Mouse (Mus musculus) frontal cortex, adult (tissue): ENCODE measurements around the gene Serpinh1.
"Not testable (repeated sequence)": the region's sequence is repeated elsewhere in the genome, so short reads cannot be mapped to it uniquely, and the experiment has no call there.

Source experiments
- ATAC-seq: cut with Nextera tagmentation; 2 replicates; pipeline ENCODE4 v1.9.2; 2017; ENCODE audit warnings: mild to moderate bottlenecking, moderate library complexity, mixed read lengths; ENCODE audit not compliant: low TSS enrichment

The Serpinh1 gene

GRCm38 (mm10) chr7:99374325-99374724, 21.3 kb upstream of the Serpinh1 start:
- not testable (repeated sequence) for ATAC-seq

DNA sequence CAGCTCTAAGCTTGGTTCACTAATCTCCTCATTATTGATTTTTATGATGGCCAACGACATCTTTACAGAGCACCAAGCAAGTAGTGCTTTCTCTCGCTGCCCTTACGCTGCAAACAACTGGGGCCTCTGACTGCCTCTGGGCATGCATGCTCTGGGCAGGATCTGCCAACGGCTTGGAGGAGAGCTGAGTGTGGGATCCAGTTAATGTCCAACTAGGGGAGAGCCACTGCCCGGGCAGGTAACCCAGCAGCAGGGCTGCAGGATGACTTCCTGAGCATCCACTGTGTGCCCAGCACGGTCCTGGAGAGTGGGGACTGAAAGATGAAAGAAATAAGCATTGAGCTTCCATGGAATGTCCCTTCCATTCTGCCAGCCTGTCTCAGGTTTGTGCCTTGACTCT, 13.7 kb upstream of the Serpinh1 start:
- no peak for ATAC-seq

- ATAC-seq = peak; percentile 51; the same call in 1 of the 2 replicates
These were observed 12.0 kb upstream of the Serpinh1 start for GRCm38 (mm10) chr7:99365069-99365468.

GRCm38 (mm10) chr7:99362137-99362536, 9.1 kb upstream of the Serpinh1 start:
- ATAC-seq = no peak

- no peak for ATAC-seq
These were observed 7.9 kb upstream of the Serpinh1 start for GRCm38 (mm10) chr7:99360803-99361414.

- peak; percentile 76 for ATAC-seq
These were observed 7.2 kb upstream of the Serpinh1 start for GRCm38 (mm10) chr7:99360021-99360802.

DNA sequence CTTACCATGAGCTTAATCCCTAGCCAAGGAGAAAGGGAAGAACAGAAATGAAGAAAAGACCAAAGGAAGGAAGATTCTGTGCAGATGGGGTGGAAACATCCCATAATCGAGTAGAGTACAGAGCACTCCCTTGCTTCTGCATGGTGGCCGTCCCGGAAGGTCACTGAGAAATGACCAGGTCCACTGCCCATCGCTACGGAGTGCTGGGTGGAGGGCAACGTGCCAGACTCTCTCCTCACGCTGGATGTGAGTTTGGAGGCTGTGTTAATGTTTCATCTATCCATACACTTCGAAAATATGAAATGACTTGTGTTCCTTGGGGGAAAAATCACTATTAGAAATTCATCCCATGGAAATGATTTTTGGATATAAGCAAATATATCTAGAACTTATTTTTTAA, 5.3 kb upstream of the Serpinh1 start:
- ATAC-seq = no peak

DNA sequence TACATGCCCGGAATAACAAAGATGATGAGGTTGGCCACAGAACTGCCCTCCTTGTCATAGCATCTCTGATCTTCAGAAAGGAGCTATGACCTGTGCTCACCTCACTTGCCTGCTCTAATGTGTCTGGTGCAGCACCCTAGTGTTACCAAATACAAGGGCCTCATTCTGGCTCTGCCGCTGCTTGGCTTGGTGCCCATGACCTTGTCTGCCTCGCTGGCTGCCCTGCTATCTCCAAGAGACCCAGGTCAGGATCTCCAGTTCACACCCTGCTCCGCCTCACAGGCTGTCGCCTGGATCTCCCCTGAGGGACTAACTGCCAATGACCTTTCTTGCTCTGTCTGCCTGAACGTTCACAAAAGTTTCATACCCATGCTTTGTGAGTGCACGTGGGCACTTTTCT, 4.2 kb upstream of the Serpinh1 start:
- ATAC-seq = no peak

- ATAC-seq = no peak
These were observed 3.3 kb upstream of the Serpinh1 start for GRCm38 (mm10) chr7:99356244-99356930.

DNA sequence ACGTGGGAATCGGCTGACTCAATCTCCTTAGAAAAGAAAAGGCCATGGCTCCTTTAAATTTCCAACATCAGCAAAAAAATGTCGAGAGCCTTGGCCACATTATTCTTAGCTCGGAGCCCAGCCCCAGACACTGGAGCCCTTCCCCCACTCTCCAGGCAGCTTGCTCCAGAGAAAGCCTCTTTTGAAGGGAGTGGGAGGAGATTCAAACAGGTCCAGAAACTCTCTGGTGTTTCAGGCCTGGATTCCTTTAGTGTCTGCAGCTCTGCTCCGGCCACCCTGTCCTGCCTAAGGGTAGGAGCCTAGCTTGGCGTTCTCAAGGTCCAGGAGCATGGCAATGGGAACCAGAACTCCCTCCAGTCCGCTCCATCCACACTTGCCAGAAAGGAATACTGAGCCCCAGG, 2.7 kb upstream of the Serpinh1 start:
- peak; percentile 66 for ATAC-seq

- no peak for ATAC-seq
These were observed 1.1 kb downstream of the Serpinh1 start for GRCm38 (mm10) chr7:99351802-99352517.

DNA sequence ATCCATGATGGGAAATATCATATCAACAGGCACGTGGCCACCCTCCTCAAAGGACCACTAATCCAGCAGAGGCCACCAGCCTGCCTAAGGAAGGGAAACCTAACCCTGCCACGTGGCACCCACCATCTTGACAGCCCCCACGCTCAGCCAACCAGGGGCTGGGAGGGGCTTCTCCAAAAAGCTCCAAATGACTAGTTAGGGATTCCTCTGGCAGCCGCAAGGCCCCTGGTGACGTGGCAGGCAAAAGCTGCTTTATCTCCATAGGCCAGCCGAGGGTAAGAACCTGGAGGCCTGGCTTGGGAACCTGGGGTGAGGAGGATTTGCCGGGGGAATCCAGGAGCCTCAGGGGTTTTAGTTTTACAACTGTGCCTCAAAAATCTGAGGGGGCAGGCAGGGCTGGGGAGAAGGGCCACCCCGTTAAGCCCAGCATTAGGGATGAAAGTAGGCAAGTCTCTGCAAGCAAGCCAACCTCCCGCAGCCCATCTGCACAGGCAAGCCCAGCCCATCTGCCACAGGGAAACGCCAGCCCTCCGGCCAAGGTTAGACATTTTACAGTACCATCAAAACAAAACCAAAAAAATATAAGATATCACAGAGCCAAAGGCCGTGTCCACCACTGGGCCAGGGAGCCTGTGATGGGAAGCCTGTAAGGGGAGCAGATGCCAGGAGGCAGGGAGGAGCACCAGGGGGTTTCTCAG, 1.8 kb downstream of the Serpinh1 start:
- ATAC-seq = no peak

GRCm38 (mm10) chr7:99349782-99350720, 3.0 kb downstream of the Serpinh1 start:
- ATAC-seq = no peak

DNA sequence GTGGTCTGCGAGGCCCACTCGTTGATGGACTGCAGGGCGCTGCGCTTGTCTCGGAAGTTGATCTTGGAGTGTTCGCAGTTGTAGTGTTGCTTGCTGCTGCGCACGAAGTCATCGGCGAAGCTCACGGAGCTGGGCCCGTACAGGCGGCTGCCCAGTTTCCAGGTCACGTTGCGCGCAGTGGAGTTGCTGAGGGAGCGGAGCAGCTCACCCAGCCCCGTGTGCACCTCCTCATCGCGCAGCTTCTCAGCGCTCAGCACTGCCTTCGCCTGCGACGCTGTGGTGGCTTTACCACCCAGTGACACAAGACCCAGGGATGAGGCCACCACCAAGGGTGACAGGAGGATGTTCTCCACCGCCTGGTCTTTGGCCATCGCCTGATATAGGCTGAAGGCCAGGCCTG, 4.2 kb downstream of the Serpinh1 start:
- no peak for ATAC-seq

DNA sequence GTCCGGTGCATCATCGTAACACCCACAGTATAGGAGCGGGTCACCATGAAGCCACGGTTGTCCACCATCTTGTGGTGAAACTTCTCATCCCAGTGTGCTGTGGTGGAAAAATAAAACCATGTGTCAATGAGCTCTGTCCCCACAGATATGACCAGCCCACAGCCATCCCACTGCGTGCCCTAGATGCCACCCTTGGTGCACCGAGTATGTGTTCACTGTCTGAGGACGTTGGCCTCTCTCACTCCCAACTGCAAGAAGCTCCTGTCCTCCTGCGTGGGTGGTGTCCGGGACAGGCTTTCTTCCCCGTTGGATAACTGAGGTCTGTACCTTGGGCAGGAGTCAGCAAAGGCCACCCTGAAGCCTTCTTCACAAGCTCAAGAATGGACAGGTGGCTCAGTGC, 5.8 kb downstream of the Serpinh1 start:
- no peak for ATAC-seq

- no peak for ATAC-seq
These were observed 9.5 kb downstream of the Serpinh1 start for GRCm38 (mm10) chr7:99343577-99343976.

GRCm38 (mm10) chr7:99340736-99341135, 12.3 kb downstream of the Serpinh1 start:
- no peak for ATAC-seq

GRCm38 (mm10) chr7:99332774-99333480, 20.1 kb downstream of the Serpinh1 start:
- peak; percentile 66; the same call in 1 of the 2 replicates for ATAC-seq

DNA sequence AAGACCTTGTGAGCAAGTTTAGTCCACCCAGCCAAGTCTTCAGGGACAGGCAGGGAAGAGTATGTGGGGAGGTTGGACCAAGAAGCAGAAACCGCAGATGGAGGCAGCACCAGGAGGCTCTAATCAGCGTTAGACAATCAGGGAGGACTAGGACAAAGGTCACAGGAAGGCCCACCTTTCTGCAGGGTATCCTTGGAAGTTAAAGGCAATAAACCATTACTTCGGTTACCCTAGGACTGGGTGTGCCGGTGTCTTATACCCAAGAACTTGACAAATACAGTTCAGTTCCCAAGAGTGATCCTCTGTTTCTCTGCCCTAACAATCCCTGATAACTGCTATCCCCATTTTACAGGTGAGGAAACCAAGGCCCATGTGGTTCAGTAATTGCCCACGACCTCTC, 23.0 kb downstream of the Serpinh1 start:
- no peak for ATAC-seq

GRCm38 (mm10) chr7:99328847-99329246, 24.2 kb downstream of the Serpinh1 start:
- ATAC-seq = no peak
